Mouse (Mus musculus) CH12.LX (cell line): ENCODE results near the gene Pitpnm3.

Source experiments
- CTCF ChIP-seq, 2 experiments: IDR thresholded peaks in 1 of 2; conservative IDR thresholded peaks in 1 of 2; 2 replicates each; pipeline ENCODE4 v1.5.1; 2011 to 2012; ENCODE audit warnings: low read depth in 2 of 2, low read length in 2 of 2, improper control_type of control experiment in 1 of 2, inconsistent platforms in 1 of 2, mild to moderate bottlenecking in 1 of 2, moderate library complexity in 1 of 2
- GABPA ChIP-seq: IDR thresholded peaks from 2 replicates; pipeline ENCODE4 v1.6.1; 2012; ENCODE audit warnings: low read depth, low read length, improper control_type of control experiment, inconsistent platforms; ENCODE audit not compliant: insufficient replicate concordance
- MAX ChIP-seq: IDR thresholded peaks from 2 replicates; pipeline ENCODE4 v1.6.1; 2011; ENCODE audit warnings: low read length, improper control_type of control experiment
- MXI1 ChIP-seq: IDR thresholded peaks from 2 replicates; pipeline ENCODE4 v1.6.1; 2011; ENCODE audit warnings: mild to moderate bottlenecking, low read depth, low read length, improper control_type of control experiment
- NELFE ChIP-seq: IDR thresholded peaks from 2 replicates; pipeline ENCODE4 v1.6.1; 2011; ENCODE audit warnings: low read depth, low read length, improper control_type of control experiment
- POLR2A ChIP-seq: IDR thresholded peaks from 2 replicates; pipeline ENCODE4 v1.6.1; 2011; ENCODE audit warnings: low read depth, mild to moderate bottlenecking, improper control_type of control experiment, low read length
- RCOR1 ChIP-seq: conservative IDR thresholded peaks from 2 replicates; pipeline ENCODE4 v1.6.1; 2012; ENCODE audit warnings: low read depth, mild to moderate bottlenecking, inconsistent platforms, low read length, improper control_type of control experiment
- SIN3A ChIP-seq: IDR thresholded peaks from 2 replicates; pipeline ENCODE4 v1.6.1; 2012; ENCODE audit warnings: low read length, improper control_type of control experiment, inconsistent platforms
- SMC3 ChIP-seq: IDR thresholded peaks from 2 replicates; pipeline ENCODE4 v1.6.1; 2011; ENCODE audit warnings: low read depth, low read length, improper control_type of control experiment

- TF ChIP-seq SMC3 (no peak), NELFE (no peak), CTCF (conservative IDR thresholded peaks at IDR 0.05 in 1 of 2, IDR thresholded peaks at IDR 0.05 in 1 of 2; ENCODE audit: low read depth in 2 of 2, low read length in 2 of 2) (no peak), RCOR1 (no peak), POLR2A (no peak), SIN3A (no peak), GABPA (no peak), MXI1 (no peak), MAX (no peak)
These were observed 48.7 kb upstream of the Pitpnm3 start for GRCm38 (mm10) chr11:72184252-72184651.
